Mouse (Mus musculus) midbrain, postnatal 0 days (tissue): ENCODE data around the gene Ip6k1. TPM values are rescaled to one million over a fixed set of nuclear protein-coding genes. Genes with fewer than 3 reads are reported as not detected.

ENCODE experiments used
- ATAC-seq: fragments of 200-750 bp; cut with Nextera tagmentation; 2 replicates; pipeline ENCODE4 v1.8.0; 2017; ENCODE audit warnings: moderate number of reproducible peaks, mild to moderate bottlenecking, moderate TSS enrichment, moderate library complexity; ENCODE audit not compliant: low FRiP score
- DNase-seq: peaks from one replicate; pipeline ENCODE4 v3.0.0-alpha.2; 2015; ENCODE audit warnings: low spot score
- H3K27ac ChIP-seq: fragments of 300-500 bp; sonication (generic); 2 replicates; pipeline ENCODE4 v1.5.1; 2014; ENCODE audit warnings: low read depth, mild to moderate bottlenecking, low read length, mixed read lengths
- H3K27me3 ChIP-seq: fragments of 300-500 bp; sonication (generic); 2 replicates; pipeline ENCODE4 v1.6.1; 2014; ENCODE audit warnings: low read length, control low read depth, mixed read lengths; ENCODE audit not compliant: insufficient read depth
- H3K36me3 ChIP-seq: fragments of 300-500 bp; sonication (generic); 2 replicates; pipeline ENCODE4 v1.6.1; 2014; ENCODE audit warnings: low read length, control low read depth, mixed read lengths; ENCODE audit not compliant: insufficient read depth
- H3K4me1 ChIP-seq: fragments of 300-500 bp; sonication (generic); 2 replicates; pipeline ENCODE4 v1.6.1; 2014; ENCODE audit warnings: mild to moderate bottlenecking, control low read depth, antibody characterized with exemption, low read length, mixed read lengths; ENCODE audit not compliant: insufficient read depth
- H3K4me2 ChIP-seq: fragments of 300-500 bp; sonication (generic); 2 replicates; pipeline ENCODE4 v1.6.1; 2014; ENCODE audit warnings: low read depth, mild to moderate bottlenecking, low read length, mixed read lengths; ENCODE audit not compliant: poor library complexity, severe bottlenecking
- H3K4me3 ChIP-seq: fragments of 300-500 bp; sonication (generic); 2 replicates; pipeline ENCODE4 v1.5.1; 2014; ENCODE audit warnings: low read depth, mild to moderate bottlenecking, low read length, moderate library complexity
- H3K9ac ChIP-seq: fragments of 300-500 bp; sonication (generic); replicated peaks from 2 replicates; pipeline ENCODE4 v1.6.1; 2014; ENCODE audit warnings: mild to moderate bottlenecking, low read length, moderate library complexity, mixed read lengths; ENCODE audit not compliant: poor library complexity, severe bottlenecking
- H3K9me3 ChIP-seq: fragments of 300-500 bp; sonication (generic); 2 replicates; pipeline ENCODE4 v1.6.1; 2016; ENCODE audit warnings: low read length, control low read depth
- CTCF ChIP-seq: IDR thresholded peaks from 2 replicates; pipeline ENCODE4 v1.5.1; 2016; ENCODE audit warnings: antibody characterized with exemption, mild to moderate bottlenecking
- WGBS: fragments of 180-500 bp; shearing (Covaris S2); extraction: QIAGEN DNeasy Blood & Tissue Kit; methylation state at CpG from one replicate; pipeline ENCODE4 v1.1.7; 2014; 5-methylcytosine and 5-hydroxymethylcytosine counted together
- polyA plus RNA-seq: library from polyadenylated mRNA; unstranded; fragments of >200 nt; fragmentation: Nextera tagmentation; extraction: Ambion mirVana; gene quantifications from 2 replicates; pipeline ENCODE4 v1.2.1, GENCODE M21; 2015
- total RNA-seq: library from RNA; depleted of rRNA; stranded (reverse); fragments of >200 nt; gene quantifications from 2 replicates; pipeline ENCODE4 v1.2.3, GENCODE M21; 2014

Ip6k1 gene
- total and polyA plus RNA-seq, 2 experiments from 2014 or later: 94.1 to 249 TPM

GRCm38 (mm10) chr9:108082549-108082948 is 80.2 kb downstream of the Ip6k1 start:
- peaks cover 11% of the 10 kb centered on the region for H3K4me1 ChIP-seq
- peak overlapping the region; percentile 39 for H3K9ac ChIP-seq
- H3K4me3 ChIP-seq: peak overlapping the region; percentile 20; the same call in 1 of the 2 replicates

GRCm38 (mm10) chr9:108082988-108083431 is 80.7 kb downstream of the Ip6k1 start, which contains the start of gene Rnf123:
Gene Rnf123, minus strand, starts transcription at chr9:108083346.
- WGBS: 34% methylated on average over 12 of the region's 12 CpGs
- DNase-seq: no peak
- Histone ChIP-seq H3K36me3 (peaks cover 42% of the 10 kb centered on the region), H3K4me1 (peaks cover 11% of the 10 kb centered on the region), H3K4me2 (peak within 1 kb of the TSS; percentile 37), H3K27ac (no peak within 1 kb of the TSS), H3K4me3 (peak within 1 kb of the TSS; percentile 20; the same call in 1 of the 2 replicates), H3K9me3 (no peaks in the 10 kb centered on the region), H3K9ac (peak within 1 kb of the TSS; percentile 39), H3K27me3 (peaks cover 14% of the 10 kb centered on the region; the same call in 1 of the 2 replicates)
- ATAC-seq: no peak
- no peak for TF ChIP-seq CTCF

More at GRCm38 (mm10) chr9:108082549-108082948, 80.2 kb downstream of the Ip6k1 start:
- no peak overlapping the region for H3K27ac ChIP-seq
- ATAC-seq: no peak
- no peaks in the 10 kb centered on the region for H3K9me3 ChIP-seq
- 9% methylated on average over 19 of the region's 19 CpGs for WGBS
- H3K36me3 ChIP-seq: peaks cover 37% of the 10 kb centered on the region
- DNase-seq: peak; percentile 38
- no peak for TF ChIP-seq CTCF
- peak overlapping the region; percentile 37 for H3K4me2 ChIP-seq
- peaks cover 14% of the 10 kb centered on the region; the same call in 1 of the 2 replicates for H3K27me3 ChIP-seq

GRCm38 (mm10) chr9:108083561-108083960 is 81.3 kb downstream of the Ip6k1 start:
- peaks cover 5% of the 10 kb centered on the region for H3K4me1 ChIP-seq
- H3K9ac ChIP-seq: no peak overlapping the region
- peaks cover 47% of the 10 kb centered on the region for H3K36me3 ChIP-seq
- H3K4me2 ChIP-seq: no peak overlapping the region
- WGBS: 85% methylated on average over 6 of the region's 6 CpGs
- ATAC-seq: no peak
- H3K27ac ChIP-seq: no peak overlapping the region
- DNase-seq: no peak
- no peak overlapping the region for H3K4me3 ChIP-seq
- no peak for TF ChIP-seq CTCF
- H3K9me3 ChIP-seq: no peaks in the 10 kb centered on the region
- peaks cover 14% of the 10 kb centered on the region; the same call in 1 of the 2 replicates for H3K27me3 ChIP-seq

- 96% methylated on average over 4 of the region's 4 CpGs for WGBS
- peaks cover 62% of the 10 kb centered on the region for H3K36me3 ChIP-seq
Observed at GRCm38 (mm10) chr9:108085261-108085660, 83.0 kb downstream of the Ip6k1 start.

GRCm38 (mm10) chr9:108090611-108091120 is 88.4 kb downstream of the Ip6k1 start:
- no peaks in the 10 kb centered on the region; the same call in 1 of the 2 replicates for H3K4me1 ChIP-seq
- no peak overlapping the region for H3K9ac ChIP-seq
- H3K4me3 ChIP-seq: no peak overlapping the region
- no peaks in the 10 kb centered on the region for H3K9me3 ChIP-seq
- no peak overlapping the region for H3K4me2 ChIP-seq
- H3K36me3 ChIP-seq: peaks cover 69% of the 10 kb centered on the region
- DNase-seq: no peak
- no peak overlapping the region for H3K27ac ChIP-seq
- WGBS: 97% methylated on average over 7 of the region's 7 CpGs
- no peak for ATAC-seq
- TF ChIP-seq CTCF: no peak
- H3K27me3 ChIP-seq: no peaks in the 10 kb centered on the region

More at GRCm38 (mm10) chr9:108085261-108085660, 83.0 kb downstream of the Ip6k1 start:
- Histone ChIP-seq H3K27ac (no peak overlapping the region), H3K4me3 (no peak overlapping the region), H3K9me3 (no peaks in the 10 kb centered on the region), H3K9ac (no peak overlapping the region), H3K4me1 (no peaks in the 10 kb centered on the region), H3K27me3 (peaks cover 14% of the 10 kb centered on the region; the same call in 1 of the 2 replicates), H3K4me2 (no peak overlapping the region)
- no peak for ATAC-seq
- TF ChIP-seq CTCF: no peak
- DNase-seq: no peak

GRCm38 (mm10) chr9:108093586-108093985 is 91.3 kb downstream of the Ip6k1 start:
- peaks cover 52% of the 10 kb centered on the region for H3K36me3 ChIP-seq
- H3K4me3 ChIP-seq: peak overlapping the region; percentile 43
- ATAC-seq (no peak), DNase-seq (no peak)
- H3K9me3 ChIP-seq: no peaks in the 10 kb centered on the region
- H3K4me2 ChIP-seq: peak overlapping the region; percentile 86
- no peak for TF ChIP-seq CTCF
- WGBS: 64% methylated on average over 10 of the region's 10 CpGs
- no peaks in the 10 kb centered on the region; the same call in 1 of the 2 replicates for H3K4me1 ChIP-seq
- no peaks in the 10 kb centered on the region for H3K27me3 ChIP-seq
- peak overlapping the region; percentile 53; the same call in 1 of the 2 replicates for H3K27ac ChIP-seq
- peak overlapping the region; percentile 68; the same call in 1 of the 2 replicates for H3K9ac ChIP-seq
